Mouse (Mus musculus): ENCODE data around the gene Gas8. TPM values are rescaled to one million over a fixed set of nuclear protein-coding genes. Genes with fewer than 3 reads are reported as not detected.
"Not testable (repeated sequence)": the region's sequence is repeated elsewhere in the genome, so short reads cannot be mapped to it uniquely, and the experiment has no call there.

Gas8 gene
- polyA plus RNA-seq (2015; fragmentation: Nextera tagmentation; extraction: Ambion mirVana): 34.3 and 37.5 TPM in 2 replicates

GRCm38 (mm10) chr8:123518667-123519066 lies at the start of gene Gas8:
TSS of gene Gas8 (plus strand) at chr8:123518834.
- H3K4me2 ChIP-seq: peak within 1 kb of the TSS; percentile 76
- 0 out of 2 replicates have a peak, but pooled peaks cover 3% of the 10 kb centered on the region for H3K27me3 ChIP-seq (replicated peaks)
- peak within 1 kb of the TSS; percentile 74 for H3K4me3 ChIP-seq (replicated peaks)
- peak; percentile 86 for ATAC-seq (ENCODE audit: low FRiP score)
- peak within 1 kb of the TSS; percentile 72 for H3K27ac ChIP-seq (replicated peaks)
- H3K9ac ChIP-seq (replicated peaks): peak within 1 kb of the TSS; percentile 83
- H3K4me1 ChIP-seq: peaks cover 41% of the 10 kb centered on the region
- H3K36me3 ChIP-seq: peaks cover 28% of the 10 kb centered on the region
- 0% methylated on average over 20 of the region's 20 CpGs for WGBS
- no peaks in the 10 kb centered on the region for H3K9me3 ChIP-seq (replicated peaks)

GRCm38 (mm10) chr8:123472991-123473390 lies 45.6 kb upstream of the Gas8 start:
- H3K9ac ChIP-seq (replicated peaks); H3K4me3 ChIP-seq (replicated peaks); ATAC-seq (ENCODE audit: low FRiP score); H3K4me2 ChIP-seq; H3K36me3 ChIP-seq; H3K9me3 ChIP-seq (replicated peaks); H3K4me1 ChIP-seq; H3K27me3 ChIP-seq (replicated peaks); H3K27ac ChIP-seq (replicated peaks): not testable (repeated sequence)
- WGBS: 73% methylated on average over 6 of the region's 6 CpGs

GRCm38 (mm10) chr8:123474549-123474948 lies 44.1 kb upstream of the Gas8 start:
- H3K4me2 ChIP-seq; ATAC-seq (ENCODE audit: low FRiP score); H3K4me3 ChIP-seq (replicated peaks); H3K9me3 ChIP-seq (replicated peaks); H3K36me3 ChIP-seq; H3K9ac ChIP-seq (replicated peaks); H3K27ac ChIP-seq (replicated peaks); H3K27me3 ChIP-seq (replicated peaks): not testable (repeated sequence)
- 69% methylated on average over 5 of the region's 5 CpGs for WGBS
- peaks cover 18% of the 10 kb centered on the region for H3K4me1 ChIP-seq

GRCm38 (mm10) chr8:123476911-123477736 lies 41.5 kb upstream of the Gas8 start:
- Histone ChIP-seq H3K9ac (replicated peaks) (peak overlapping the region; percentile 77), H3K36me3 (peaks cover 19% of the 10 kb centered on the region), H3K4me1 (peaks cover 18% of the 10 kb centered on the region), H3K27ac (replicated peaks) (peak overlapping the region; percentile 98), H3K4me3 (replicated peaks) (peak overlapping the region; percentile 84), H3K27me3 (replicated peaks) (no peaks in the 10 kb centered on the region), H3K9me3 (replicated peaks) (no peaks in the 10 kb centered on the region), H3K4me2 (peak overlapping the region; percentile 82)
- peak; percentile 64 for ATAC-seq (ENCODE audit: low FRiP score)
- WGBS: 5% methylated on average over 34 of the region's 34 CpGs

GRCm38 (mm10) chr8:123477737-123478258 lies 40.8 kb upstream of the Gas8 start, which contains the start of gene Afg3l1:
TSS of gene Afg3l1 (plus strand) at chr8:123477903.
- Histone ChIP-seq H3K36me3 (peaks cover 24% of the 10 kb centered on the region), H3K27ac (replicated peaks) (peak within 1 kb of the TSS; percentile 98), H3K4me3 (replicated peaks) (peak within 1 kb of the TSS; percentile 84), H3K27me3 (replicated peaks) (no peaks in the 10 kb centered on the region), H3K4me1 (peaks cover 18% of the 10 kb centered on the region), H3K9ac (replicated peaks) (peak within 1 kb of the TSS; percentile 77), H3K9me3 (replicated peaks) (no peaks in the 10 kb centered on the region), H3K4me2 (peak within 1 kb of the TSS; percentile 82)
- peak; percentile 93 for ATAC-seq (ENCODE audit: low FRiP score)
- WGBS: under 1% methylated on average over 57 of the region's 58 CpGs

GRCm38 (mm10) chr8:123478456-123479218 lies 40.0 kb upstream of the Gas8 start:
- 0 out of 2 replicates have a peak, but pooled peaks have one; percentile 1 for ATAC-seq (ENCODE audit: low FRiP score)
- H3K27me3 ChIP-seq (replicated peaks): no peaks in the 10 kb centered on the region
- whole genome bisulfite sequencing: 35% methylated on average over 16 of the region's 16 CpGs
- H3K4me1 ChIP-seq: peaks cover 18% of the 10 kb centered on the region
- no peaks in the 10 kb centered on the region for H3K9me3 ChIP-seq (replicated peaks)
- peaks cover 29% of the 10 kb centered on the region for H3K36me3 ChIP-seq
- peak overlapping the region; percentile 82 for H3K4me2 ChIP-seq
- H3K4me3 ChIP-seq (replicated peaks): peak overlapping the region; percentile 84
- peak overlapping the region; percentile 77 for H3K9ac ChIP-seq (replicated peaks)
- peak overlapping the region; percentile 98 for H3K27ac ChIP-seq (replicated peaks)

- ATAC-seq (ENCODE audit: low FRiP score): no peak
- Histone ChIP-seq H3K9me3 (replicated peaks) (no peaks in the 10 kb centered on the region), H3K4me1 (peaks cover 10% of the 10 kb centered on the region), H3K4me2 (no peak overlapping the region), H3K4me3 (replicated peaks) (no peak overlapping the region), H3K36me3 (peaks cover 62% of the 10 kb centered on the region), H3K27me3 (replicated peaks) (no peaks in the 10 kb centered on the region), H3K27ac (replicated peaks) (no peak overlapping the region), H3K9ac (replicated peaks) (no peak overlapping the region)
- 89% methylated on average over 7 of the region's 7 CpGs for WGBS
Measured at GRCm38 (mm10) chr8:123482627-123483026, 36.0 kb upstream of the Gas8 start.

GRCm38 (mm10) chr8:123491280-123492075 lies 27.2 kb upstream of the Gas8 start:
- no peaks in the 10 kb centered on the region for H3K9me3 ChIP-seq (replicated peaks)
- no peaks in the 10 kb centered on the region for H3K27me3 ChIP-seq (replicated peaks)
- H3K9ac ChIP-seq (replicated peaks): no peak overlapping the region
- ATAC-seq (ENCODE audit: low FRiP score): no peak
- no peak overlapping the region for H3K4me2 ChIP-seq
- no peak overlapping the region for H3K4me3 ChIP-seq (replicated peaks)
- peaks cover 95% of the 10 kb centered on the region for H3K36me3 ChIP-seq
- H3K27ac ChIP-seq (replicated peaks): no peak overlapping the region
- WGBS: 91% methylated on average over 15 of the region's 15 CpGs
- no peaks in the 10 kb centered on the region for H3K4me1 ChIP-seq

GRCm38 (mm10) chr8:123492898-123493297 lies 25.7 kb upstream of the Gas8 start:
- no peak overlapping the region for H3K27ac ChIP-seq (replicated peaks)
- no peak overlapping the region for H3K4me3 ChIP-seq (replicated peaks)
- H3K9me3 ChIP-seq (replicated peaks): no peaks in the 10 kb centered on the region
- no peak for ATAC-seq (ENCODE audit: low FRiP score)
- no peaks in the 10 kb centered on the region for H3K4me1 ChIP-seq
- H3K36me3 ChIP-seq: peaks cover 94% of the 10 kb centered on the region
- WGBS: 97% methylated on average over 9 of the region's 9 CpGs
- H3K9ac ChIP-seq (replicated peaks): no peak overlapping the region
- no peaks in the 10 kb centered on the region for H3K27me3 ChIP-seq (replicated peaks)
- no peak overlapping the region for H3K4me2 ChIP-seq

GRCm38 (mm10) chr8:123497699-123498098 lies 20.9 kb upstream of the Gas8 start:
- no peak overlapping the region for H3K9ac ChIP-seq (replicated peaks)
- peaks cover 93% of the 10 kb centered on the region for H3K36me3 ChIP-seq
- WGBS: 85% methylated on average over 4 of the region's 4 CpGs
- no peaks in the 10 kb centered on the region for H3K9me3 ChIP-seq (replicated peaks)
- no peak overlapping the region for H3K27ac ChIP-seq (replicated peaks)
- no peaks in the 10 kb centered on the region for H3K27me3 ChIP-seq (replicated peaks)
- H3K4me2 ChIP-seq: no peak overlapping the region
- H3K4me3 ChIP-seq (replicated peaks): no peak overlapping the region
- no peak for ATAC-seq (ENCODE audit: low FRiP score)
- no peaks in the 10 kb centered on the region for H3K4me1 ChIP-seq

GRCm38 (mm10) chr8:123498963-123499362 lies 19.7 kb upstream of the Gas8 start:
- no peak for ATAC-seq (ENCODE audit: low FRiP score)

More at GRCm38 (mm10) chr8:123498963-123499362, 19.7 kb upstream of the Gas8 start:
- WGBS: 93% methylated on average over 11 of the region's 11 CpGs
- no peak overlapping the region for H3K4me3 ChIP-seq (replicated peaks)
- no peak overlapping the region for H3K27ac ChIP-seq (replicated peaks)
- peaks cover 93% of the 10 kb centered on the region for H3K36me3 ChIP-seq
- H3K27me3 ChIP-seq (replicated peaks): no peaks in the 10 kb centered on the region
- H3K4me2 ChIP-seq: no peak overlapping the region
- no peaks in the 10 kb centered on the region for H3K4me1 ChIP-seq
- H3K9me3 ChIP-seq (replicated peaks): no peaks in the 10 kb centered on the region
- H3K9ac ChIP-seq (replicated peaks): no peak overlapping the region
